Mouse (Mus musculus) forebrain, embryonic 11.5 days (tissue): ENCODE data around the gene Kcnh1. TPM values are rescaled to one million over a fixed set of nuclear protein-coding genes. Genes with fewer than 3 reads are reported as not detected.

ENCODE experiments used
- ATAC-seq: fragments of 200-750 bp; cut with Nextera tagmentation; replicated peaks from 2 replicates; pipeline ENCODE4 v1.8.0; 2017; ENCODE audit warnings: moderate TSS enrichment; ENCODE audit not compliant: low FRiP score
- DNase-seq: peaks from one replicate; pipeline ENCODE4 v3.0.0-alpha.2; 2017; ENCODE audit warnings: low spot score
- H3K27ac ChIP-seq: fragments of 300-500 bp; sonication (generic); 2 replicates; pipeline ENCODE4 v1.5.1; 2014; ENCODE audit warnings: low read depth, low read length
- H3K27me3 ChIP-seq: fragments of 300-500 bp; sonication (generic); 2 replicates; pipeline ENCODE4 v1.6.1; 2014; ENCODE audit warnings: mild to moderate bottlenecking, low read length, mixed read lengths; ENCODE audit not compliant: control insufficient read depth, insufficient read depth
- H3K36me3 ChIP-seq: fragments of 300-500 bp; sonication (generic); 2 replicates; pipeline ENCODE4 v1.6.1; 2014; ENCODE audit warnings: mild to moderate bottlenecking, low read length, moderate library complexity, mixed read lengths; ENCODE audit not compliant: control insufficient read depth, insufficient read depth
- H3K4me1 ChIP-seq: fragments of 300-500 bp; sonication (generic); replicated peaks from 2 replicates; pipeline ENCODE4 v1.6.1; 2014; ENCODE audit warnings: low read length, mixed read lengths; ENCODE audit not compliant: control insufficient read depth, insufficient read depth
- H3K4me2 ChIP-seq: fragments of 300-500 bp; sonication (generic); 2 replicates; pipeline ENCODE4 v1.6.1; 2014; ENCODE audit warnings: low read depth, mild to moderate bottlenecking, low read length, moderate library complexity, mixed read lengths; ENCODE audit not compliant: severe bottlenecking
- H3K4me3 ChIP-seq: fragments of 300-500 bp; sonication (generic); 2 replicates; pipeline ENCODE4 v1.5.1; 2014; ENCODE audit warnings: low read depth, low read length
- H3K9ac ChIP-seq: fragments of 300-500 bp; sonication (generic); 2 replicates; pipeline ENCODE4 v1.6.1; 2014; ENCODE audit warnings: low read length
- H3K9me3 ChIP-seq: fragments of 300-500 bp; sonication (generic); 2 replicates; pipeline ENCODE4 v1.6.1; 2016; ENCODE audit warnings: low read length, mixed read lengths; ENCODE audit not compliant: control insufficient read depth
- WGBS: fragments of 180-500 bp; shearing (Covaris S2); extraction: QIAGEN DNeasy Blood & Tissue Kit; methylation state at CpG from one replicate; pipeline ENCODE4 v1.1.7; 2014; 5-methylcytosine and 5-hydroxymethylcytosine counted together
- polyA plus RNA-seq: library from polyadenylated mRNA; unstranded; fragments of >200 nt; fragmentation: Nextera tagmentation; extraction: Ambion mirVana; gene quantifications from 2 replicates; pipeline ENCODE4 v1.2.1, GENCODE M21; 2014

Kcnh1 gene
- polyA plus RNA-seq, 1 experiment from 2014 or later: 0.35 TPM

- H3K9me3 ChIP-seq: no peaks in the 10 kb centered on the region
- no peak overlapping the region for H3K4me2 ChIP-seq
- no peak overlapping the region for H3K4me3 ChIP-seq
- ATAC-seq: no peak
- peak overlapping the region; percentile 54; the same call in 1 of the 2 replicates for H3K27ac ChIP-seq
- H3K9ac ChIP-seq: no peak overlapping the region
- no peaks in the 10 kb centered on the region for H3K36me3 ChIP-seq
- peak; percentile 58 for DNase-seq
- WGBS: 81% methylated on average over 20 of the region's 20 CpGs
- no peaks in the 10 kb centered on the region for H3K27me3 ChIP-seq
- no peaks in the 10 kb centered on the region; the same call in 1 of the 2 replicates for H3K4me1 ChIP-seq
Observed at GRCm38 (mm10) chr1:192443998-192444657, 253.6 kb downstream of the Kcnh1 start.

- H3K9ac ChIP-seq: no peak overlapping the region
- ATAC-seq (peak; percentile 80), DNase-seq (peak; percentile 77)
- H3K27ac ChIP-seq: peak overlapping the region; percentile 54; the same call in 1 of the 2 replicates
- H3K4me1 ChIP-seq: no peaks in the 10 kb centered on the region; the same call in 1 of the 2 replicates
- H3K27me3 ChIP-seq: no peaks in the 10 kb centered on the region
- H3K4me3 ChIP-seq: no peak overlapping the region
- H3K9me3 ChIP-seq: no peaks in the 10 kb centered on the region
- no peaks in the 10 kb centered on the region for H3K36me3 ChIP-seq
- 32% methylated on average over 7 of the region's 7 CpGs for WGBS
- H3K4me2 ChIP-seq: no peak overlapping the region
Observed at GRCm38 (mm10) chr1:192444658-192445447, 254.3 kb downstream of the Kcnh1 start.

GRCm38 (mm10) chr1:192446158-192446557 lies 255.6 kb downstream of the Kcnh1 start:
- Histone ChIP-seq H3K4me3 (no peak overlapping the region), H3K27me3 (no peaks in the 10 kb centered on the region), H3K4me1 (no peaks in the 10 kb centered on the region; the same call in 1 of the 2 replicates), H3K9me3 (no peaks in the 10 kb centered on the region), H3K27ac (no peak overlapping the region), H3K9ac (no peak overlapping the region), H3K36me3 (no peaks in the 10 kb centered on the region), H3K4me2 (no peak overlapping the region)
- DNase-seq (no peak), ATAC-seq (no peak)
- 80% methylated on average over 5 of the region's 5 CpGs for WGBS

GRCm38 (mm10) chr1:192447666-192448065 lies 257.1 kb downstream of the Kcnh1 start:
- no peak for ATAC-seq
- Histone ChIP-seq H3K27me3 (no peaks in the 10 kb centered on the region), H3K36me3 (no peaks in the 10 kb centered on the region), H3K27ac (no peak overlapping the region), H3K9ac (no peak overlapping the region), H3K4me3 (no peak overlapping the region), H3K9me3 (no peaks in the 10 kb centered on the region), H3K4me1 (no peaks in the 10 kb centered on the region; the same call in 1 of the 2 replicates), H3K4me2 (no peak overlapping the region)
- DNase-seq: no peak
- WGBS: 72% methylated on average over 2 of the region's 2 CpGs

- WGBS: 87% methylated on average over 1 of the region's 1 CpGs
- H3K4me2 ChIP-seq: no peak overlapping the region
Observed at GRCm38 (mm10) chr1:192448512-192448911, 257.9 kb downstream of the Kcnh1 start.

GRCm38 (mm10) chr1:192449572-192450351 lies 259.2 kb downstream of the Kcnh1 start:
- ATAC-seq (no peak), DNase-seq (no peak)
- Histone ChIP-seq H3K4me1 (no peaks in the 10 kb centered on the region; the same call in 1 of the 2 replicates), H3K9me3 (no peaks in the 10 kb centered on the region), H3K9ac (no peak overlapping the region), H3K4me3 (no peak overlapping the region), H3K27ac (no peak overlapping the region), H3K4me2 (no peak overlapping the region), H3K36me3 (no peaks in the 10 kb centered on the region), H3K27me3 (no peaks in the 10 kb centered on the region)
- 64% methylated on average over 4 of the region's 4 CpGs for WGBS

More at GRCm38 (mm10) chr1:192448512-192448911, 257.9 kb downstream of the Kcnh1 start:
- H3K36me3 ChIP-seq: no peaks in the 10 kb centered on the region
- no peaks in the 10 kb centered on the region; the same call in 1 of the 2 replicates for H3K4me1 ChIP-seq
- no peak overlapping the region for H3K27ac ChIP-seq
- H3K9ac ChIP-seq: no peak overlapping the region
- no peak overlapping the region for H3K4me3 ChIP-seq
- DNase-seq (no peak), ATAC-seq (no peak)
- H3K27me3 ChIP-seq: no peaks in the 10 kb centered on the region
- no peaks in the 10 kb centered on the region for H3K9me3 ChIP-seq

- Histone ChIP-seq H3K4me3 (no peak overlapping the region), H3K9ac (no peak overlapping the region), H3K36me3 (no peaks in the 10 kb centered on the region), H3K9me3 (no peaks in the 10 kb centered on the region), H3K27me3 (no peaks in the 10 kb centered on the region), H3K27ac (no peak overlapping the region), H3K4me1 (no peaks in the 10 kb centered on the region), H3K4me2 (no peak overlapping the region)
- ATAC-seq (no peak), DNase-seq (no peak)
Observed at GRCm38 (mm10) chr1:192450425-192450824, 259.9 kb downstream of the Kcnh1 start.

GRCm38 (mm10) chr1:192451722-192452121 lies 261.1 kb downstream of the Kcnh1 start:
- no peaks in the 10 kb centered on the region for H3K27me3 ChIP-seq
- no peaks in the 10 kb centered on the region for H3K36me3 ChIP-seq
- 80% methylated on average over 4 of the region's 4 CpGs for WGBS
- no peak overlapping the region for H3K9ac ChIP-seq
- no peak overlapping the region for H3K27ac ChIP-seq
- no peaks in the 10 kb centered on the region for H3K9me3 ChIP-seq
- no peaks in the 10 kb centered on the region for H3K4me1 ChIP-seq
- H3K4me3 ChIP-seq: no peak overlapping the region
- DNase-seq (no peak), ATAC-seq (no peak)
- H3K4me2 ChIP-seq: no peak overlapping the region
